Mouse (Mus musculus): ENCODE data around the gene Pbx2. TPM values are rescaled to one million over a fixed set of nuclear protein-coding genes. Genes with fewer than 3 reads are reported as not detected.

The Pbx2 gene
- polyA plus RNA-seq, 1 experiment from 2014 or later: 6.5 TPM

DNA sequence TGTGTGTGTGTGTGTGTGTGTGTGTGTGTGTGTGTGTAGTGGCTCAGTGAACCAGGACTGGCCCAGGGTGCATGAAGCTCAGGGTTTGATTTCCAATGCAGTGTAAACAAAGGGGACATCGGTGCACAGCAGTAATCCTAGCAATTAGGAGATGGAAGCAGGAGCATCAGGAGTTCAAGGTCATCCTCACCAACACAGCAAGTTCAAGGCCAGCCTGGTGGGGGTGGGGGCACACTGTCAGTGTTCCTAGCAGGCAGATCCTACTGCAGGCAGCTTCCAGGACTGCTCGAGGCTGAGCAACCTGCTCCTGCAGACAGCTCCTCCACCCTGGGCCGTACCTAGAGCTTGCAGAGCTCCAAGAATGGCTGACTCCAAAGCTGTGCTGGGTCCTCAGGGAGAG is 28.5 kb upstream of the Pbx2 start:
- no peak overlapping the region for H3K4me3 ChIP-seq (ENCODE audit: low read depth, low read length)
- H3K4me2 ChIP-seq (replicated peaks; ENCODE audit: low read depth): no peak overlapping the region
- H3K27ac ChIP-seq (ENCODE audit: low read depth, low read length): no peak overlapping the region
- H3K27me3 ChIP-seq (replicated peaks; ENCODE audit: control insufficient read depth, insufficient read depth, low read length): no peaks in the 10 kb centered on the region
- TF ChIP-seq CTCF (IDR thresholded peaks at IDR 0.05; ENCODE audit: low read depth): no peak
- no peak for ATAC-seq
- 39% methylated on average over 3 of the region's 3 CpGs for WGBS
- no peak overlapping the region for H3K9ac ChIP-seq (ENCODE audit: low read depth, low read length)
- no peaks in the 10 kb centered on the region for H3K4me1 ChIP-seq (replicated peaks; ENCODE audit: control insufficient read depth, insufficient read depth, low read length)
- no peaks in the 10 kb centered on the region for H3K36me3 ChIP-seq (ENCODE audit: control insufficient read depth, insufficient read depth)
- no peaks in the 10 kb centered on the region for H3K9me3 ChIP-seq (ENCODE audit: control insufficient read depth)

DNA sequence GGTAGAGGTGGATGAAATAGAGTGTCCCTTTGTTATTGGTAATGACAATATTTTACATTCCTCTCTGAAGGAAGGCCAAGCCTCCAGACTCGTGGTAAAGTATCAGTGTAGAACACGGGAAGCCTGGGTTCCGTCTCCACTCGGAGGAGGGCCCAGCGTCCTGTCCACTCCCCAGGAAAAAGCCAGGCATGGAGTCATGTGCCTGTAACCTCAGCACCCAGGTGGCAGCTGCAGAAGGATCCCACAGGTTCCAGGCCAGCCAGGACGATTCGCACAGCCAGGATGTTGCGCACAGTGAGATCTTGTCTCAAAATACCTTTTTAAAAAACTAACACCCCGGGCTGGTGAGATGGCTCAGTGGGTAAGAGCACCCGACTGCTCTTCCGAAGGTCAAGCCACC is 27.7 kb upstream of the Pbx2 start:
- Histone ChIP-seq H3K27ac (ENCODE audit: low read depth, low read length) (no peak overlapping the region), H3K36me3 (ENCODE audit: control insufficient read depth, insufficient read depth) (no peaks in the 10 kb centered on the region; the same call in 1 of the 2 replicates), H3K9me3 (ENCODE audit: control insufficient read depth) (no peaks in the 10 kb centered on the region), H3K4me1 (replicated peaks; ENCODE audit: control insufficient read depth, insufficient read depth, low read length) (no peaks in the 10 kb centered on the region), H3K27me3 (replicated peaks; ENCODE audit: control insufficient read depth, insufficient read depth, low read length) (no peaks in the 10 kb centered on the region), H3K4me2 (replicated peaks; ENCODE audit: low read depth) (no peak overlapping the region), H3K4me3 (ENCODE audit: low read depth, low read length) (no peak overlapping the region), H3K9ac (ENCODE audit: low read depth, low read length) (no peak overlapping the region)
- WGBS: 76% methylated on average over 11 of the region's 11 CpGs
- ATAC-seq: no peak
- no peak for TF ChIP-seq CTCF (IDR thresholded peaks at IDR 0.05; ENCODE audit: low read depth)

DNA sequence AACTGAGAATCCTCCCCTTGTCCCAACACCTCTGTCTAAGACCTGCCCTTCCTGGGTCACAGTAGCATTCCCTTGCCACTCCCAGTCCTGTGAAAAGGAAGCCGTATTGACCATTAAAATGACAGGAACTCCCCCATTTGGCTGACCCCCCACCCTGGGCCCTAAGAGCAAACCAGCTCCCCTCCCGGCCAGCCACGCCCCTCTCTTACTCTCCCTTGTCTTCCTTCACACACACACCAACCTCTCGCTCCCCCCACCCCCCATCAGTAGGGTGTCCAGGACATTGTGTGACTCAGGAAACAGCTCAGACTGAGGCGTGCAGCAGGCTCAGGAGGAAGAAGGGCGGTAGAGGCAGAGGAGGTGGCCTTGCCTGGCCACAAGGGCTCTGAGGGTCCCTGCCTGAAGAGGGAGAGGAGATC is 27.1 kb upstream of the Pbx2 start, which contains the start of gene Notch4:
Gene Notch4, plus strand, starts transcription at position 266 of the 419 bp plus-strand sequence.
- peak; percentile 28; the same call in 1 of the 2 replicates for ATAC-seq

DNA sequence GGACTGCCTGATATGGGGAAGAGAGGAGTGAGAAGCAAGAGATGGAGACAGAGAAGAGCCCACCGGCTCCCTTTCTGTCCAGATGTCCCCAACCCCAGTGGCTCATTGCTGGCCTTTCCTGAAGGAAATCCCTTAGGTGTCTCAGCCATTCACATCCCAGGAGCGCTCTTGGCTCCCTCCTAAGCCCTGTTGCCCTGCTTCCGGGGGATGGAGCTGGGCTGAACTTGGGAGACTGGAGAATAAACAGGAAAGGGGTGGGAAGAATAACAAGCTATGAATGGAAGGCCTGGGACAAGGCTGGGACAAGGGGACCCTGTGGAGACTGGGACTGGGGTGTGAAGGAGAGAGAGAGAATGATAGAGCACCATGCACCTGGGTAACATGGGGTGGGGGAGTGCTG is 26.3 kb upstream of the Pbx2 start:
- Histone ChIP-seq H3K4me3 (ENCODE audit: low read depth, low read length) (no peak overlapping the region; the same call in 1 of the 2 replicates), H3K4me1 (replicated peaks; ENCODE audit: control insufficient read depth, insufficient read depth, low read length) (no peaks in the 10 kb centered on the region), H3K9ac (ENCODE audit: low read depth, low read length) (no peak overlapping the region), H3K4me2 (replicated peaks; ENCODE audit: low read depth) (peak overlapping the region; percentile 40), H3K27me3 (replicated peaks; ENCODE audit: control insufficient read depth, insufficient read depth, low read length) (no peaks in the 10 kb centered on the region), H3K9me3 (ENCODE audit: control insufficient read depth) (no peaks in the 10 kb centered on the region), H3K36me3 (ENCODE audit: control insufficient read depth, insufficient read depth) (no peaks in the 10 kb centered on the region; the same call in 1 of the 2 replicates), H3K27ac (ENCODE audit: low read depth, low read length) (peak overlapping the region; percentile 58)
- no peak for TF ChIP-seq CTCF (IDR thresholded peaks at IDR 0.05; ENCODE audit: low read depth)
- no peak for ATAC-seq
- 44% methylated on average over 3 of the region's 3 CpGs for WGBS

More for the DNA sequence above, 27.1 kb upstream of the Pbx2 start, which contains the start of gene Notch4:
- H3K36me3 ChIP-seq (ENCODE audit: control insufficient read depth, insufficient read depth): no peaks in the 10 kb centered on the region; the same call in 1 of the 2 replicates
- no peaks in the 10 kb centered on the region for H3K4me1 ChIP-seq (replicated peaks; ENCODE audit: control insufficient read depth, insufficient read depth, low read length)
- no peaks in the 10 kb centered on the region for H3K9me3 ChIP-seq (ENCODE audit: control insufficient read depth)
- no peaks in the 10 kb centered on the region for H3K27me3 ChIP-seq (replicated peaks; ENCODE audit: control insufficient read depth, insufficient read depth, low read length)
- WGBS: 9% methylated on average over 6 of the region's 6 CpGs
- peak within 1 kb of the TSS; percentile 40 for H3K4me2 ChIP-seq (replicated peaks; ENCODE audit: low read depth)
- TF ChIP-seq CTCF (IDR thresholded peaks at IDR 0.05; ENCODE audit: low read depth): no peak
- H3K4me3 ChIP-seq (ENCODE audit: low read depth, low read length): no peak within 1 kb of the TSS; the same call in 1 of the 2 replicates
- H3K27ac ChIP-seq (ENCODE audit: low read depth, low read length): peak within 1 kb of the TSS; percentile 58
- no peak within 1 kb of the TSS for H3K9ac ChIP-seq (ENCODE audit: low read depth, low read length)

DNA sequence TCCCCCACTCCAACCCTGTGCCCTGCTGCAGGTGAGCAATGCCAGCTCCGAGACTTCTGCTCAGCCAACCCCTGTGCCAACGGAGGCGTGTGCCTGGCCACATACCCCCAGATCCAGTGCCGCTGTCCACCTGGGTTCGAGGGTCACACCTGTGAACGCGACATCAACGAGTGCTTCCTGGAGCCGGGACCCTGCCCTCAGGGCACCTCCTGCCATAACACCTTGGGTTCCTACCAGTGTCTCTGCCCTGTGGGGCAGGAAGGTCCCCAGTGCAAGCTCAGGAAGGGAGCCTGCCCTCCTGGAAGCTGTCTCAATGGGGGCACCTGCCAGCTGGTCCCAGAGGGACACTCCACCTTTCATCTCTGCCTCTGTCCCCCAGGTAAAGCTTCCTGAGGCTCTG is 23.8 kb upstream of the Pbx2 start:
- Histone ChIP-seq H3K9ac (ENCODE audit: low read depth, low read length) (no peak overlapping the region), H3K4me2 (replicated peaks; ENCODE audit: low read depth) (no peak overlapping the region), H3K36me3 (ENCODE audit: control insufficient read depth, insufficient read depth) (no peaks in the 10 kb centered on the region; the same call in 1 of the 2 replicates), H3K4me1 (replicated peaks; ENCODE audit: control insufficient read depth, insufficient read depth, low read length) (no peaks in the 10 kb centered on the region), H3K27ac (ENCODE audit: low read depth, low read length) (no peak overlapping the region), H3K9me3 (ENCODE audit: control insufficient read depth) (no peaks in the 10 kb centered on the region), H3K4me3 (ENCODE audit: low read depth, low read length) (no peak overlapping the region), H3K27me3 (replicated peaks; ENCODE audit: control insufficient read depth, insufficient read depth, low read length) (no peaks in the 10 kb centered on the region)
- WGBS: 42% methylated on average over 9 of the region's 9 CpGs
- TF ChIP-seq CTCF (IDR thresholded peaks at IDR 0.05; ENCODE audit: low read depth): no peak
- no peak for ATAC-seq

DNA sequence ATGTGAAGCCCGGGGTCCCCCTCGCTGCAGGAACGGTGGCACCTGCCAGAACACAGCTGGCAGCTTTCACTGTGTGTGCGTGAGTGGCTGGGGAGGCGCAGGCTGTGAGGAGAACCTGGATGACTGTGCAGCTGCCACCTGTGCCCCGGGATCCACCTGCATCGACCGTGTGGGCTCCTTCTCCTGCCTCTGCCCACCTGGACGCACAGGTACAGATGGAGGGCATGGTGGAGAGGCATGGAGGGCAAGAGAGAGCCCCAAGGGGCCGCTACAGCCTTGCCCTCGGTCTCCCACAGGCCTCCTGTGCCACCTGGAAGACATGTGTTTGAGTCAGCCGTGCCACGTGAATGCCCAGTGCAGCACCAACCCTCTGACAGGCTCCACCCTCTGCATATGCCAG is 22.6 kb upstream of the Pbx2 start:
- Histone ChIP-seq H3K9me3 (ENCODE audit: control insufficient read depth) (no peaks in the 10 kb centered on the region), H3K4me2 (replicated peaks; ENCODE audit: low read depth) (no peak overlapping the region), H3K9ac (ENCODE audit: low read depth, low read length) (no peak overlapping the region), H3K4me1 (replicated peaks; ENCODE audit: control insufficient read depth, insufficient read depth, low read length) (no peaks in the 10 kb centered on the region), H3K4me3 (ENCODE audit: low read depth, low read length) (no peak overlapping the region), H3K27me3 (replicated peaks; ENCODE audit: control insufficient read depth, insufficient read depth, low read length) (no peaks in the 10 kb centered on the region), H3K27ac (ENCODE audit: low read depth, low read length) (no peak overlapping the region), H3K36me3 (ENCODE audit: control insufficient read depth, insufficient read depth) (no peaks in the 10 kb centered on the region; the same call in 1 of the 2 replicates)
- no peak for ATAC-seq
- no peak for TF ChIP-seq CTCF (IDR thresholded peaks at IDR 0.05; ENCODE audit: low read depth)
- 73% methylated on average over 13 of the region's 13 CpGs for WGBS
